Comparison of ENCODE assay signal across 8 mouse cellular contexts in genomic region chr9:89622296-89623005, GRCm38 (mm10). TPM values are rescaled to one million over a fixed set of nuclear protein-coding genes. Genes with fewer than 3 reads are reported as not detected.
DNase-seq lines count a peak whose midpoint lies in the region; ATAC-seq and TF ChIP-seq lines count a peak whose summit lies in the region.

No protein-coding gene starts in this region.

- TF ChIP-seq CTCF in G1E (IDR thresholded peaks at IDR 0.05; ENCODE audit: low read depth, low read length) = no peak
- TF ChIP-seq CTCF in small intestine, adult 2 months (IDR thresholded peaks at IDR 0.05; ENCODE audit: extremely low read depth, insufficient read length, insufficient replicate concordance, low read depth, low read length) = no peak

- H3K9ac ChIP-seq in heart, embryonic 13.5 days = peak overlapping the region; percentile 70
- H3K9ac ChIP-seq in embryonic facial prominence, embryonic 14.5 days (ENCODE audit: low read depth, low read length) = peak overlapping the region; percentile 48
- H3K9ac ChIP-seq in limb, embryonic 12.5 days (replicated peaks) = peak overlapping the region; percentile 54

- H3K9me3 ChIP-seq in heart, embryonic 13.5 days = no peaks in the 10 kb centered on the region
- H3K9me3 ChIP-seq in G1E (replicated peaks) = peaks cover 35% of the 10 kb centered on the region
- no peaks in the 10 kb centered on the region for H3K9me3 ChIP-seq in embryonic facial prominence, embryonic 14.5 days (ENCODE audit: control insufficient read depth, low read length)
- no peaks in the 10 kb centered on the region for H3K9me3 ChIP-seq in limb, embryonic 12.5 days

- intact Hi-C loops in heart, postnatal 36 days (cut with DNase I) = no loop called here

- 1% methylated on average over 42 of the region's 42 CpGs for WGBS in heart, embryonic 13.5 days
- 1% methylated on average over 35 of the region's 42 CpGs for WGBS in embryonic facial prominence, embryonic 14.5 days
- WGBS in limb, embryonic 12.5 days = 2% methylated on average over 42 of the region's 42 CpGs
- WGBS in small intestine, adult 2 months = 3% methylated on average over 42 of the region's 42 CpGs

- H3K27me3 ChIP-seq in heart, embryonic 13.5 days (replicated peaks) = peaks cover 75% of the 10 kb centered on the region
- H3K27me3 ChIP-seq in G1E (ENCODE audit: insufficient read depth, low read length) = no peaks in the 10 kb centered on the region
- H3K27me3 ChIP-seq in embryonic facial prominence, embryonic 14.5 days (replicated peaks; ENCODE audit: control insufficient read depth, insufficient read depth, low read length) = peaks cover 40% of the 10 kb centered on the region
- peaks cover 51% of the 10 kb centered on the region for H3K27me3 ChIP-seq in limb, embryonic 12.5 days
- peaks cover 9% of the 10 kb centered on the region; the same call in 1 of the 2 replicates for H3K27me3 ChIP-seq in small intestine, adult 2 months (ENCODE audit: control insufficient read depth, insufficient read depth, low read length)

- no peak overlapping the region for H3K27ac ChIP-seq in heart, embryonic 13.5 days (replicated peaks)
- H3K27ac ChIP-seq in embryonic facial prominence, embryonic 14.5 days (replicated peaks; ENCODE audit: low read depth, low read length) = no peak overlapping the region
- no peak overlapping the region for H3K27ac ChIP-seq in limb, embryonic 12.5 days
- H3K27ac ChIP-seq in small intestine, adult 2 months (ENCODE audit: insufficient read depth, low read depth, low read length) = no peak overlapping the region

- ATAC-seq in heart, embryonic 13.5 days (ENCODE audit: extremely low read depth, insufficient number of reproducible peaks, low FRiP score, low TSS enrichment) = peak; percentile 28; the same call in 1 of the 2 replicates
- ATAC-seq in G1E (ENCODE audit: extremely low read depth, insufficient number of reproducible peaks, low FRiP score, poor library complexity, severe bottlenecking) = no peak
- ATAC-seq in embryonic facial prominence, embryonic 14.5 days (ENCODE audit: low read depth) = peak; percentile 53
- peak; percentile 27 for ATAC-seq in limb, embryonic 12.5 days (ENCODE audit: insufficient number of reproducible peaks, insufficient read depth, low FRiP score, low TSS enrichment, low read depth)

- no peak for TF ChIP-seq POLR2A in small intestine, adult 2 months (IDR thresholded peaks at IDR 0.05; ENCODE audit: low read depth, low read length)

- peak overlapping the region; percentile 95 for H3K4me2 ChIP-seq in heart, embryonic 13.5 days
- peak overlapping the region; percentile 86 for H3K4me2 ChIP-seq in embryonic facial prominence, embryonic 14.5 days (ENCODE audit: low read depth, low read length)
- peak overlapping the region; percentile 97 for H3K4me2 ChIP-seq in limb, embryonic 12.5 days

- H3K36me3 ChIP-seq in heart, embryonic 13.5 days = no peaks in the 10 kb centered on the region
- H3K36me3 ChIP-seq in G1E (replicated peaks) = no peaks in the 10 kb centered on the region
- no peaks in the 10 kb centered on the region for H3K36me3 ChIP-seq in embryonic facial prominence, embryonic 14.5 days (ENCODE audit: control insufficient read depth, insufficient read depth, low read length)
- no peaks in the 10 kb centered on the region for H3K36me3 ChIP-seq in limb, embryonic 12.5 days
- H3K36me3 ChIP-seq in small intestine, adult 2 months (ENCODE audit: control insufficient read depth, insufficient read depth, low read length) = no peaks in the 10 kb centered on the region

- peaks cover 13% of the 10 kb centered on the region for H3K4me1 ChIP-seq in heart, embryonic 13.5 days
- H3K4me1 ChIP-seq in G1E (ENCODE audit: insufficient read depth, low read depth, low read length) = no peaks in the 10 kb centered on the region
- H3K4me1 ChIP-seq in embryonic facial prominence, embryonic 14.5 days (ENCODE audit: control insufficient read depth, insufficient read depth, low read length) = peaks cover 6% of the 10 kb centered on the region; the same call in 1 of the 2 replicates
- H3K4me1 ChIP-seq in limb, embryonic 12.5 days (replicated peaks) = peaks cover 18% of the 10 kb centered on the region
- peaks cover 4% of the 10 kb centered on the region for H3K4me1 ChIP-seq in small intestine, adult 2 months (ENCODE audit: control insufficient read depth, insufficient read depth, insufficient read length, low read length)

- no peak for DNase-seq in heart, postnatal 36 days
- DNase-seq in G1E (ENCODE audit: low spot score) = no peak
- no peak for DNase-seq in embryonic facial prominence, embryonic 14.5 days (ENCODE audit: low spot score)
- no peak for DNase-seq in urinary bladder, postnatal 14 days (ENCODE audit: low spot score)
- DNase-seq in gastrocnemius, postnatal 4 days (ENCODE audit: low spot score in 2 of 2) = no peak

- peak overlapping the region; percentile 58 for H3K4me3 ChIP-seq in heart, embryonic 13.5 days
- peak overlapping the region; percentile 2; the same call in 1 of the 2 replicates for H3K4me3 ChIP-seq in G1E (ENCODE audit: low read depth, low read length)
- peak overlapping the region; percentile 48 for H3K4me3 ChIP-seq in embryonic facial prominence, embryonic 14.5 days (ENCODE audit: low read depth, low read length)
- peak overlapping the region; percentile 50 for H3K4me3 ChIP-seq in limb, embryonic 12.5 days (replicated peaks)
- peak overlapping the region; percentile 32 for H3K4me3 ChIP-seq in small intestine, adult 2 months (ENCODE audit: low read depth, low read length)

RNA-seq across cellular contexts. Expression of gene Minar1, which starts 0.5 kb away (rescaled TPM):
- polyA plus RNA-seq in heart, embryonic 13.5 days (2015; fragmentation: Nextera tagmentation; extraction: Ambion mirVana) = 0.03 and 0.08 TPM in 2 replicates
- under 1 TPM; 0.08 to 0.11 TPM for total RNA-seq in heart, postnatal 36 days (2021)
- total RNA-seq in G1E (2014; fragmentation: Nextera tagmentation) (not detected in 2 replicates), G1E (2017) (0.05 and 0.06 TPM in 2 replicates)
- polyA plus RNA-seq in G1E (2012) = not detected in 2 replicates
- polyA plus RNA-seq in embryonic facial prominence, embryonic 14.5 days (2014; fragmentation: Nextera tagmentation; extraction: Ambion mirVana) = 0.17 and 0.18 TPM in 2 replicates
- polyA plus RNA-seq in limb, embryonic 12.5 days (2016; fragmentation: Nextera tagmentation; extraction: Ambion mirVana) = 0.35 and 0.39 TPM in 2 replicates
- not detected in 2 replicates for polyA plus RNA-seq in small intestine, adult 2 months (2012; rRNA removed)
- total RNA-seq in gastrocnemius, postnatal 4 days (2021) = under 1 TPM; 0.29 to 0.42 TPM

Comparison
In these comparisons a context has a peak if more than half of its experiments do, and no peak if none do; other contexts are left out.
1. H3K4me3 ChIP-seq: peak in every context shown above with its lines; median percentile 58 in heart, embryonic 13.5 days; 50 in limb, embryonic 12.5 days; 48 in embryonic facial prominence, embryonic 14.5 days; 32 in small intestine, adult 2 months; 2 in G1E.